In genomic region chr19:46073285-46073684, GRCm38 (mm10) we compare ENCODE assay signal across 18 mouse cellular contexts. TPM values are rescaled to one million over a fixed set of nuclear protein-coding genes. Genes with fewer than 3 reads are reported as not detected.
"Had no signal": no experiment of that assay in that cellular context is flagged by ENCODE, and none has a peak within 500 bp of the region (broad histone marks: within the 10 kb centered on the region; RNA-seq: fewer than 3 reads in every experiment).

No protein-coding gene starts in this region.

- DNase-seq: kidney, adult 11 months; kidney, postnatal 14 days; lung, adult 2 months; lung, postnatal 36 days; right cerebral cortex, adult 18-20 months; right cerebral cortex, postnatal 25 days had no signal

- H3K27me3 ChIP-seq: midbrain, embryonic 13.5 days had no signal

- ATAC-seq: lung, postnatal 0 days; midbrain, embryonic 13.5 days had no signal

- H3K4me2 ChIP-seq: midbrain, embryonic 13.5 days had no signal

- H3K9ac ChIP-seq: midbrain, embryonic 13.5 days had no signal

- H3K9me3 ChIP-seq: limb, embryonic 10.5 days; midbrain, embryonic 13.5 days had no signal

- H3K27ac ChIP-seq: left cerebral cortex, adult 2 months; limb, embryonic 10.5 days; midbrain, embryonic 13.5 days had no signal

- H3K4me3 ChIP-seq: left cerebral cortex, adult 2 months; limb, embryonic 10.5 days; midbrain, embryonic 13.5 days had no signal

RNA-seq across cellular contexts. Expression of gene Elovl3, which starts 58.4 kb away (rescaled TPM):
- total RNA-seq: layer of hippocampus, adult 8-10 months; layer of hippocampus, postnatal 14 days; left cerebral cortex, adult 2 months; left cerebral cortex, postnatal 14 days; megakaryocyte progenitor cell, adult 5-6 weeks had no signal
- polyA plus RNA-seq: kidney, embryonic 14.5 days; large intestine, adult 2 months; lung, postnatal 0 days; neural tube, embryonic 14.5 days; small intestine, adult 2 months had no signal
